Mouse (Mus musculus) cerebellum, adult 9-11 months (tissue): ENCODE results near the gene Lrrc56.

Source experiments
- DNase-seq: peaks from one replicate; pipeline ENCODE4 v3.0.0; 2022

Gene Lrrc56

GRCm38 (mm10) chr7:141193948-141194347 is at the start of gene Lrrc56, which contains the start of gene Hras:
Lrrc56 (plus strand) TSS chr7:141194157.
Hras (minus strand) TSS chr7:141194005.
- peak; percentile 97 for DNase-seq

DNA sequence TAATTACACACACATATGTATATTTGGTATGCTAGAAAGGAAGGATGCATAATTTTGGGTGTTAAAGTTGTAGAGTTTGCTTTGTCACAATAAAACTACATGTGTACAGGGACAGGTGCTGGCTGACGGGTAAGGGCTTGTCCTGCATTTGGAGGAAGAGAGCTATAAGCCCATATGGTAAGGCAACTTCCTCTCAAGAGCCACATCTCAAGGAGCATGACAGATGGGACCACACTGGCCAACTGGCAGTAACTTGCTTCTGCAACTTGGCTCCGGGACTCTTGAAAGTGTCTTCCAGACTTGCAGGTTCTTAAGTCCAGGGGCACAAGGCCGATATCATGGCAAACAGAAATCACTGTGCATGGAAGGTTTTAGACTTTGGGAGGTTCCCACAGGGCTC is 49.3 kb upstream of the Lrrc56 start:
- DNase-seq = peak; percentile 47

DNA sequence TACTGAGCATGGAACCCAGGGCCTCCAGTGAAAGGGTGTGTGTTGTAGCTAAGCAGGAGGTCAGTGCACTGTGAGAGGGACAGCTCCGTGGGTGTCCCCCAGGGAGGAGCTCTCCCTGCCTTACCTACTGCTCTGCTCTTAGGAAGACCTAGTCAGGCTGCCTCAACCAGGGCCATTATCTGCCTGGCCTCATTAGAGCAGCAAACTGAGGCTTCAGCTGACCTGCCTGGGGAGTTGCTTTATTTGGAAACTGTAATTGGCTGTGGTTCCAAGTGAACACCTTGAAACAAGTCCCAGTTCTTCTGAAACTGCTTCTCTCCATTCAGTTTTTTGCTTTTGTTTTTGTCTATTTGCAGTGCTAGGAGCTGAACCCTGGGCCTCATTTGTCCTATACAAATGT is 48.6 kb upstream of the Lrrc56 start:
- peak; percentile 66 for DNase-seq

GRCm38 (mm10) chr7:141146043-141146595 is 47.8 kb upstream of the Lrrc56 start:
- DNase-seq = no peak

DNA sequence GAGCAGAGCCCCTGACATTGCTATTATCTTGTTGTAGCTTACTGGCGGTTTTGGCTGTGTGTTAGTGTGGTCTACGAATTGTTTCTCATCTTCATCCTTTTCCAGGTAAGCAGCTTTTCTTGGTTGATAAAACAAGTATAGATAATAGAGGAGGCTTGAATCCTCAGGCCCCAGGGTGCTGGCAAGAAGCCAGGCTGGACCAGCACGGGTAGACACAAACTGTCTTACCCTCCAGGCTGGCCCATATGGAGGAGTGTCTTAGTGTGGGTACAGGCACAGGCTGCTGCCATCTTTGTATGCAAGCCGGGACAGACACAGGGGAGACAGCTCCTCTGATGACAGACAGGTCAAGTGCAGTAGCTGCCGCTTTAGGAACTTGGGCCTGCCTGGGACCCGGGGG is 46.9 kb upstream of the Lrrc56 start:
- DNase-seq = peak; percentile 59

GRCm38 (mm10) chr7:141148639-141149038 is 45.3 kb upstream of the Lrrc56 start:
- DNase-seq = no peak

GRCm38 (mm10) chr7:141155362-141155761 is 38.6 kb upstream of the Lrrc56 start:
- no peak for DNase-seq

GRCm38 (mm10) chr7:141164397-141164796 is 29.6 kb upstream of the Lrrc56 start:
- DNase-seq = no peak

DNA sequence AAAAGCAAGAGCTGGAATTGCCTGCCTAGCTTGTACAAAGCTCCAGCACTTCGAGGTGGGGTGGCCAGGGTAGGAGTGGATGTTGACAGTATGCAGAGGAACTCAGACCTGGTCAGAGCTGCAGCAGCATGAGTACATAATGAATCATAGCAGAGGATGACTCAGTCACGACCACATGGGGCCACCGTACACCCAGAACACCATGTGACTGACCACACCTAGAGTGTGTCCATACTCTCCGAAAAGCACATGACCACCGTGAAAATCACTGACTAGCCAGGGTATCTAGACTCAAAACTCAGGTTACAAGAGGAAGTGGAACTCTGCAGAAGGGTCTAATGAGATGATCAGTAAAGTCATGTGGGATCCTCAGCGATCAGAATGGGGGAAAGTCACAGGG is 29.1 kb upstream of the Lrrc56 start:
- DNase-seq = no peak

DNA sequence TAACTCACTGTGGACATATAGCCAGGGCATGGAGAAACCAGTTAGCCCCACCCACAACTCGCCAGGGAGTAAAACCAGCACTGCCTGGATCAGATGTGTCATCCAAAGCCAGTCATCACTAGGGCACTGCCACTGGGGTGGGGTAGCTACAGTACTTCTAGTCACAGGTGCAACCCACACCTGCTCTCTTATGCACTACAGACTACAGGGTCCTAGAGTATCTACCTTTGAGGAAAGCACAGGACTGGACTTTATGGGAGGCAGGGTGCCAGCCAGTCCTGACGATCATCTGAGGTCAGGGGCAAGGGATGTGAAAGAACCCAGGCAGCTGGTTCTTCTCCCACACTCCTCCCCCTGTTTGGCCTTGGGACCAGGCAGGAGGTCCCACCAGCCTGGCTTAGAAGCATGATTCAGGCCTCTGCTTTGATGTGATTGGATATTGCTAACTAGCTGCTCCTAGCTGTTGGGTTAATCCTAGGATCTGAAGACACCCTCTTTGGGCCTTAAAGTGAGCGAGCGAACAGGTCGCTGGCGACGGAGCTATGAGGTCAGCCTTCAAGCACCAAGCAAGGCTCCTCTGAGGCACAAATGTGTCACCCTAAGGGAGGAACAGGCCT is 25.9 kb upstream of the Lrrc56 start:
- peak; percentile 54 for DNase-seq

- no peak for DNase-seq
These were observed 25.4 kb upstream of the Lrrc56 start for GRCm38 (mm10) chr7:141168518-141168953.

- no peak for DNase-seq
These were observed 24.7 kb upstream of the Lrrc56 start for GRCm38 (mm10) chr7:141169300-141169699.

DNA sequence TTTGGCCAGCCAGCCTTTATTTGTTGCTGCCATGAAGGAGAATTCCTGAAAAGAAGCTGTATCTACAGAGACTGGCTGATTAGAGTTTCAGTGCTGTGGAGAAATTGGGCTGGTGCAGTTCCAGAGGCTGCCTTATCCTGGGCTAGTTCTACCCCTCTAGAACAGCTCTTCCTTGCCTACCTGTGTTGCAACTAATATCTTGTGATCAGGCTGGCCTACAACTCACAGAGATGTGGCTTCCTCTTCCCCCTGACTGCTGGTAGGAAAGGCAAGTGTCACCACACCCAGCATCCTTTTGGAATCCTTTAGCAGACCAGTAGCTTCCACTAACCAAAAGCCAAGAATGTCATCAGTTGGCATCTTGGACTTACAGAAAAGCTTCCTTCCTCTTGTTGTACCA is 24.1 kb upstream of the Lrrc56 start:
- DNase-seq = no peak

- peak; percentile 93 for DNase-seq
These were observed 21.6 kb upstream of the Lrrc56 start, which contains the start of gene Rnh1 for GRCm38 (mm10) chr7:141172116-141173006. Rnh1 (minus strand) TSS chr7:141172857.

DNA sequence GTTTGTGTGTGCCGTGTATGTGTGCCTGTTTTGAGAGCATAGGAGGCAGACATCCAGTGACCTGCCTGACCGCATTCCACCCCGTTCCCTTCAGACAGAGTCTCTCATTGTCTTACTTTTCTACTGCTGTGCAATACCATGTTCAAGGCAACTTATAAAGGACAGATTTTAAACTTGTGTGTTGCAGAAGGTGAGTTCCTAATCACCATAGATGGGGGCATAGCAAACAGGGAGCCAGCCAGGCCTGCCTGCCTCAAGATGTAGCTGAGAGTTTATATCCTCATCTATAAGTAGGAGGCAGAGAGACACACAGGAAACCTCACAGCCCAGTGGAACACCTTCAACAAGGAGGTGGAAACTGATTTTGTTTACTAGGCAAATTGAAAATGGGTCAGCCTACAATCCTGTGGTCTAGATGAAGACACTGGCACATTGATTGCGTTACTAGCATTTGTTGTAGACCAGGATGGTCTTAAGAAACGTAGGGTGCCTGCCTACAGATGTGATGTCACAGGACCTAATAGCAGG is 20.6 kb upstream of the Lrrc56 start:
- DNase-seq = no peak

DNA sequence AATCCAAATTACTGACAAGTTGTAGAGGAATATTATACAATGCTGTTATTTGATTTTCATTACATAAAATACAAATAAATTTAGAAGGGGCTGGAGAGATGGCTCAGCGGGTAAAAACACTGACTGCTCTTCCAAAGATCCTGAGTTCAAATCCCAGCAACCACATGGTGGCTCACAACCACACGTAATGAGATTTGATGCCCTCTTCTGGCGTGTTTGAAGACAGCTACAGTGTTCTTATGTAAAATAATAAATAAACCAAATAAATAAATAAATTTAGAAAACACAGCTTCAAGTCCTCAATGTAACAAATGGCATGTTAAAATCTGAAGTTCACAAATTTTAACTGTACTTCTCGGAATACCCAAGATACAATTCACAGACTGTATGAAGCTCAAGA is 18.9 kb upstream of the Lrrc56 start:
- DNase-seq = no peak

DNA sequence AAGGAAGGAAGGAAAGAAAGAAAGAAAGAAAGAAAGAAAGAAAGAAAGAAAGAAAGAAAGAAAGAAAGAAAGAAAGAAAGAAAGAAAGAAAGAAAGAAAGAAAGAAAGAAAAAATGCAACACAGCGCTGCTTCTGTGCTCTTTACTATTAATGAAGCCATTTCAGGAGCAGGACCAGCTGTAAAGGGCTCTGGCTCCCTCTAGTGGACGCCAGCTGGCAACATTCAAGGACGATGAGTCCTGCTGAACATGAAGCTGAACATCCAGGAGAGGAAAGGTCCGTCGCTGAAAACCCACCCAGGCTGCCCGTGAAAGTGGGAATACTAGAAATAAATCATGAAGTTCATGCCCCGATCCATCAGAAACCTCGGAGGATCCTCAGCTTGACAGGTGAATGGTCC is 17.8 kb upstream of the Lrrc56 start:
- DNase-seq = peak; percentile 82

DNA sequence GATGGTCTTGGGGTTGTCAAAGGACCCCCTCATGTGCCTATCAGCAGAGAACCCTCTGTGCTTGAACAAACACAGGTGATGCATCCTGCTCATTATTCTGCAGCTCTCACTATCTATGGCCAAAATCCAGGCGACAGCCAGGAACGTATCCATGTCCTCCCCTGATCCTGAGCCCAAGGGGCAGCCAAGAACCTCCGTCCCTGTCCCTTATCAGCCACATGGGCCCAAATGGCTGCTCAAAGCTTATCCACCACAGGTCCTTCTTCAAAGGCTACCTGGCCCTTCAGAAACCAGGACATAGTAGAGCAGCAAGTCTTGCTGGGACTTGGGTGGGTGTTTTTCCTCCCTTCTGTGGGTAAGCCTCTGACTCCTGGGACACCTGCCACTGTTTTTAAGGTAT is 5.8 kb upstream of the Lrrc56 start:
- no peak for DNase-seq

DNA sequence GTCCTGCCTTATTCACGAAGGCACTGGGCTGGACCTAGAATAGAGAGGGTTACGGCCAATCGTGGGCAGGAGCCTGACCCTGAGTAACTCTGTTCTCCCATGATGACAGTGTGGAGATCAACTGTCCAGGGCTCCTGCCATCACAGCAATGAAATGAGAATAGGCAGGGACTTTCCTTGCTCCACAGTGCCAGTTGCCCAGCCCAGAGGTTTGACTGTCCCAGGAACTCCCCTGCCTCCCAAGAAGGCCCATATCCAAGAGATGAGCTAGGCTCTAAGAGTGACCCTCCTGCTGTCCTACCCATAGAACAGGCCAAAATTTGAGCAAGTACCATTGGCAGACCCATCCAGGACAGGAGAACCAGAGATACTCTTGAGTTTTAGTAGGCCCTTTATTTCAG is 5.2 kb upstream of the Lrrc56 start:
- no peak for DNase-seq

DNA sequence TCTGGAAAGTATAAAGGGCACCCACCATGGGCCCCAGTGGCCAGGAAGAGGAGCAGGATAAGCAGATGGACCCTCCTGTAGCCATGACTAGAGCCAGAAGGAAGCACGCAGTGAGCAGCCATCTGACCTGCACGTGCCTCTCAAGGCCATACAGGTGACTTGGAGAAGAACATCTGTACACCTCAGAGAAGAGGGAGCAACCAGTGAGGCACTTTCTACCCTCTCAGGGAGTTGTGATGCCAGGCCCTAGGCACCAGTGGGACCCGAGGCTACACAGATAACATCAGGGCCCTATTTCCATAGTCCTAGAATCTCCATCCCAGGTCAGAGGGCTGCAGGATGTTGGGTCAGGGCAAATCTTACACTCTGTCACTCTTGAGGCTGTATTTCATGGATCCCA is 3.7 kb upstream of the Lrrc56 start:
- no peak for DNase-seq

- no peak for DNase-seq
These were observed 2.9 kb upstream of the Lrrc56 start for GRCm38 (mm10) chr7:141191036-141191435.

DNA sequence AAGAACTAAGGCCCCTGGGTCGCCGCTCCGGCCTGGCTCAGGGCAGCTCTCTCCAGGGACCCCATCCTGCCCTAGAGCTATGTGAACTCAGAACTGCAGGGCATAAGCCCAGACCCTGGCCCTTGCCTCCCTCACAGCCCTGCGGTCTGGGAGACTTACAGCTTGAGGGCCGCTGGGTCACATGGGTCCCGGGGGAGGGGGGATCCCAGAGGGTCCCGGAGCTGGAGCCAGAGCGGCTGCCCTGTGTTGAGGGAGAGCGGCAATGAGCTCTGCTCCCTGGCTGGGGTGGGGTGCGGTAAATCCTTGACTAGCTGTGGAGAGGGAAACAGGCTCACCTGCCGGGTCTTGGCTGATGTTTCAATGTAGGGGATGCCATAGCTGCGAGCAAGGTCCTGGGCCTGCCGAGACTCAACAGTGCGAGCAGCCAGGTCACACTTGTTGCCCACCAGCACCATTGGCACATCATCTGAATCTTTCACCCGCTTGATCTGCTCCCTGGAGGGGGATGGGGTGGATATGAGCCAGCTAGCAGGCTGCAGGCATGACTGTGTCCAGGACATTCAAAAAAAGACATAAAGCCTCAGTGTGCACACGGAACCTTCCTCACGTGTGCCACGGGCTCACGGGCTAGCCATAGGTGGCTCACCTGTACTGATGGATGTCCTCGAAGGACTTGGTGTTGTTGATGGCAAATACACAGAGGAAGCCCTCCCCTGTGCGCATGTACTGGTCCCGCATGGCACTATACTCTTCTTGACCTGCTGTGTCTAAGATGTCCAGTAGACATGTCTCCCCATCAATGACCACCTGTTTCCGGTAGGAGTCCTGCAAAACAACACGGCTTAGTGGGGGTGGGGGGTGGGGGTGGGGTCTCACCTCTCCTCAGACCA is 1.9 kb upstream of the Lrrc56 start:
- no peak for DNase-seq
